Mouse (Mus musculus): Measurements from ENCODE around the gene Syn3.

The Syn3 gene

GRCm38 (mm10) chr10:86336506-86336905 is 162.2 kb downstream of the Syn3 start:
- no peak for DNase-seq

- no peak for DNase-seq
These were observed 164.1 kb downstream of the Syn3 start for GRCm38 (mm10) chr10:86334581-86334980.

GRCm38 (mm10) chr10:86332942-86333341 is 165.8 kb downstream of the Syn3 start:
- DNase-seq, result no peak

GRCm38 (mm10) chr10:86331681-86332281 is 166.9 kb downstream of the Syn3 start:
- DNase-seq, result peak; percentile 72

DNA sequence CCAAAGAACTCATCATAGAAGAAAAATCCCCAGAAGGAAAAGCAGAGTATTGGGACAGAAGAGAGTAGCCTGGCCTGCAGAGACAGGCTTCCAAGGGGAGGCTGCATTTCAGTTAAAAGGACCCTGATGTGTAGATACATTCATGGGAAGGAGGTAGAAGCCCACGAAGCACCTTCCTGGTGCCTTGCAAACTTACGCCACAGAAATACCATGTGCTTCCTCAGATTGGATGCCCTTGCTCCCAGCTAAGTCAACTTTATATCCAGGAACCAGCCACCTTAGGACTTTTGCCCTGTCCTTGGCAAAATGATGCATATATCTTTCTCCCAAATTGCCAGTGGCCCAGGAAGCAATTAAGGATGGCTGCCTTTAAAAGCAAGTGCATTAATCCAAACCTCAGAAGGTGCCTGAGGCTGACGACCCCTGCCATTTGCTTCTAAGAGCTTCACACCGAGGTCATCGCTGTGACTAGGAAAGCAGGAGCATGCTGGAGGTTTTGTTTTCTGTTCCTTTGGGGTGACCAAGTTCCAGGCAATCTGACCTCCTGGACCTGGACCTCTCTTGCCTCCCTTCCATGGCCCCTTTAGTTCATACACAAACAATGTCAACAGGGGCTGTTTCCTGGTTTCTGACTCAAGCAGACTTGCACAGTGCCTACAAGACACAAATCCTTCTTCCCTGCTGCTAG is 167.6 kb downstream of the Syn3 start:
- no peak for DNase-seq

- no peak for DNase-seq
These were observed 169.3 kb downstream of the Syn3 start for GRCm38 (mm10) chr10:86329241-86329882.

DNA sequence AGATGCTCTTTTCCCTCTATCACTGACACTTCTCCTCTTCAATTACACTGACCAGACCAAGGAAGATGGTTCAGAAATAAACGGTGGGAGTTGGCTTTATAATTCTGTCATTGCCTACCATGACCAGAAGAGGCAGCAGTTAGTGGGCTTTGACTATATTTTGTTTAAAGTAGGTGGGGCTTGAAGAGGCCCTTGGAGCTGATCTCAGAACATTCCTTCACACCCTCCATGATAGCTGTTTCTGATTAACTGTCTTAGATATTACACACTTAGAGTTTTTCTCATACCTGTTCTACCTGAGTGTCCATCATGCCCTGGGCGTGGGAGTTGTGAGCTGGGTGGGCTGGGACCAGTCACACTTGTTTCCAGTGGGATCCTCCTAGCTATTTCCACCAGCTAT is 170.0 kb downstream of the Syn3 start:
- DNase-seq, result no peak

DNA sequence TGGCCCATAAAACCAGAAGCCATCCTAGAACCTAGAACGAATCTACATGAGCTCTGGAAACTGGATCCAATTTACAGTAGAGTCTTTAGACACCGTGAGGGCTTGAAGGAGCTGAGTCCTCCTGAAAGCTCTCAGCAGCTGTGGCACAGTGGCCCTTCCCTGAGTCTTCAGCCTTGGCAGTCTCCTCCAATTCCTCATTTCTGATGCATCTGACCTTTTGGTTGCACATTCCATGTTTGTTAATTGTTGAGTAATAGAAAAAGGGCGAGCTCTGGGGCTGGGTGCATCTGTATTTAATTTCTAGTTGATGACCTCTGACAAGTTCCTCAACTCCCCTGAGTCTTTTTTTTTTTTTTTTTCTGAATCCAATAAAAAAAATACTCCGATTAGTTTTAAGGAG is 170.6 kb downstream of the Syn3 start:
- no peak for DNase-seq

DNA sequence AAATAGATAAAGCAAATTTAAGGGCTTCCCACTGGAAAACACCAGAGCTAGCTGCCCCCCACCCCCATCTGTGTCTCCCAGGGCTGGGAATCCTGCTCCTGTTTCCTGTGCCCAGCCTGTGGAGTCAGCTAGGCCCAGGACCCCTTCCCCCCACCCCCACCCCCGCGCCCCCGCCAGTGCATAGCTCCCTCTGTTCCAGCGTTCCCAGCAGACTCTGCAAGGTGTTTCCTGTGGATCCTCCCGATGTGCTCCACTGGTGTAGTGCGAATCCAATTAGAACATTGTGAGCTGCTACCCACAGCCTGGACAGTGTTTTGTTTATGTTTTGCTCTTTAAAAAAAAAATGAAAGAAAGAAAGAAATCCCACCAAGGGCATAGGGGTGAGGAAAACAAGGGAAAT is 173.4 kb downstream of the Syn3 start:
- DNase-seq, result no peak

DNA sequence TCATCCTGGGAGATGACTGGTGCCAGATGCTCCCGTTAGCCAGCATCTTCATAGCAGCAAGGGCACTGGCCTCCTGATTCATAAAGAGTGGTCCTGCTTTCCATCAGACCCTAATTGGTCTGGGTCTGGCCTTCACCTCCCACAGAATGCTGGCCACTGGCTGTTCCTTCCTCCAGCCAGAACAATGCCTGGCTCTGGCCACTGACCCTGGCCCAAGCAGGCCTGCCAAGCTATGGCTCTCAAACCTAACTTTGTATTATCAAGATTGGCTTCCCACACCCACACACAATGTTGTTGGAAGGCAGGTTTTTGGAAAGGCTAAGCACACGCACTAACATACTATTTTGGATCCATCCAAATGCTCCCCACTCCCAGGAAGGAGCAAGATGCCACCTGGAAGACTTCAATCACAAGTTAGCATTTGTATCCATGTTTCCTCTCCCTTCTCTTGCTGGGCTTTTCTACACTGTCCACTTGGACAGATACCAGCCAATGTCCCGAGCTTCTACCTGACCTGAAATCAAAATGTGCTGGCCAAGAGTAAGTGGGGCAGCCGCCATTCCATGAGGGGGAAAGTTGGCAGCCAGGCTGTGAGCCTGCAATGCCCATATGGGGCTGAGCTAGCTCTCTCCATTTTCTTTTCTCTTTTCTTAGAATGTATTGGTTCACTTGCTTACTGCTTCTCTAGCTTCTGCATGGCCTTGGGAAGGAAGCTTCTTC is 175.3 kb downstream of the Syn3 start:
- no peak for DNase-seq

- DNase-seq, result no peak
These were observed 176.7 kb downstream of the Syn3 start for GRCm38 (mm10) chr10:86322006-86322405.

DNA sequence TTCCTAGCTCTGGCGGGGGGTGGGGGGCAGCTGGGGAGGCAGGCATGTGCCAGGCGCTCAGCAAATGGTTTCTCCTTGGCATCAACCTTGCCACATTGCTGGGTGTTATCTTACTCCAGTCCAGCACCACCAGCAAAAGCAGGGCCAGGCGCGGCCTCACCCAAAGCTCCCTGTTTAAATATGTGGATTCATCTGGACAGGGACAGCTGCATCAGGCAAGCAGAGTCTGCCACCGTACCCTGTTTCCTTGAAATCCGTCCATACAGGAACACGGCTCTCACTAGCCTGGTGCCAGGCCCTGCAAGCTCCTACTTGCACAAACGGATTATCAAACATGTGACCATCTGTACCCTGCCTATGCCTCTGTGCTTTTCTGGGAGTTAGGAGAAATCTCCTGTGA is 177.5 kb downstream of the Syn3 start:
- DNase-seq, result no peak

DNA sequence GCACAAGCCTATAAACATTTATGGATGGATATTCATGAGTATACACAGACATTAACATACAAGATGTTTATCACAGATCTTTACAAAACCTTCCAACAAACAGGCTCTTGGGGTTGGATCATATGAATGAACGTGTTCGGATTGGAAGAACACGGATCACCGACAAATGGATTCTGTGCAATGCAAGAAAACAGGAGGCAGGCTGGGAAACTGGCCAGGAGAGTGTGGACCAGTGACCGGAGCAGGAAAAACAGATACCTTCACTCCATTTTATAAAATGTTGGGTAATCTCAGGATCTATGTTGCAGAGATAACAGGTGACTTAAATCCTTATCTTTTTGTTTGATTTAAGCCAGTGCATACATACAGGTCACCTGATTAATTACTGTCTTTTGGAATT is 178.5 kb downstream of the Syn3 start:
- no peak for DNase-seq

DNA sequence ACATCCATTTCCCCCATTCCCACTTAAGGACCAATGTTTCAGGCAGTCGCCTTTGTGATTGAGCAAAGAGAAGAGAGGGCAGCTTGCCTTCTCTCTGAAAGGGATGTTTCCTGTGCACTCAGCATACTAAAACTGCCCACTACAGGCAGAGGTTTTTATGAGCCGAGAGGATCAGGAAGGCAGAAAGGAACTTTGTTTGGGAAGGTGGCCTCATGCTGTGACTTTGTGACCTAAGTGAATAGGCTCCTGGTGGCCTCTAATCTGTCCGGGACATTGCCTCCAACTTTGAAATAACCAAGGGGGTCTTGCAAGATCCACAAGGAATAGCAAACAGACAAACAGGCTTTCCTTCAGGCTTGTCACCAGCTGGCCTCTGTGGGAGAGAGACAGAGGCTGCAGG is 179.2 kb downstream of the Syn3 start:
- DNase-seq, result no peak

DNA sequence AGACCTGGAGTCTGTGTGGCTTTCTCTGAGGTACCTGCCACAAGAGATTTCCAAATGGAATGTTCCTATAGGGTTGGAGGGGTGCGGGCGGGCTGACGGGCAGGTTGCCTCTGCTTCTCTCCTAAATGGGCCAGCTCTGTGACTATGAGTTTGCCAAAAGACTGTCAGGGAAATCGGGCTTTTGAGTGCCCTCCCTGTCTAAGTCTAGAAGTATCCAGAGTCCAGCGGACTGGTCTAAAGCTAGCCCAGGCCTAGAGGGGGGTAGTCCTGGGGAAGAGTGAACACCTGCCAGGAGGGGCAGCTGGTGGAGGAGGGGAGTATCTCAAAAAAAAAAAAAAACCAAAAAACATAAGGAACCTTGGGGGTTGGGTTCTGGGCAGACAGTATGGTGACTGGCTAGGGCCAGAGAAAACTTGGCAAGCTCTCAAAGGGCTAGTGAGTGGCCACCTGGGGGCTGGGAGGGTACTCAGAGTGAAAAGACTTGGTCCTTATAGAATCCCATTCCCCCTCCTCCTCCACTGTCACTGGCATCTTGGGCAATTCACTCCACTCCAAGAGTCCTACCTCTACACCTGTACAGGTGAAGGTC is 180.1 kb downstream of the Syn3 start:
- DNase-seq, result no peak

DNA sequence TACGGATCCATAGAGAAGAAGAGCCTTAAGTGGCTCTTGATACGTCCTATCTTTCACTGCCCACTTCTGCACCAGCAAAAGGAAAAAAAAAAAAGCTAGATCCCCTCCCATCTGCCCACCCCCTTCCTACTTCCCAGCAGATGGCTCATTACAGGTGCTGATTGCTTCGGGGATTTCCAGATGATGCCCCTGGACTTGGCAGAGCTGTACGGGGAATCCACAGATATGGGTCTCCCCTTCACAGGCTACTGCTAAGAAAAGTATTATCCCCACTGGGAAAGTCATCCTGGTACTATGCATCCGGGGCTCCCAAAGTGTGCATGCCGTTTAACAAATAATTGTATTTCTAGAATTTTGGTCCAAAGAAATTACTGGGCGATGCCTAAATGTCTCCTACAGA is 181.1 kb downstream of the Syn3 start:
- no peak for DNase-seq

DNA sequence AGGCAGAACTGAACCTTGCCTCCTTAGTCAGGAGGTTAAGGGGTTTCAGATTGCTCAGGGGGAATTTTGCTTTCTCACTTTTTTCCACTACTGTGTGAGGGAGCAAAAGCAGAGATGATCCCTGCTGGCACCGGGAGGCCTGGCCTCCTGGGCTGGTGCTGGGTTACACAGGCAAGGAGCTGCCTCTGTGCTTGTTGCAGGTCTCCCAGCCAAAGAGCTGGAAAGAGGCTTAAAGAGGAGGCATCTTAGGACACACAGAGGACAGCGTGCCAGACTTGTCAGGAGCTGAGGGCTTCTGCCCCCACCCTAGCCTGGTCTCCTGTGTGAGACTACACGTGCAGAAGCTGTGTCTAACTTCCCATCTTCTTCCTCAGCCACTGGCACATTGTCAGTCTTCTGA is 183.2 kb downstream of the Syn3 start:
- no peak for DNase-seq

DNA sequence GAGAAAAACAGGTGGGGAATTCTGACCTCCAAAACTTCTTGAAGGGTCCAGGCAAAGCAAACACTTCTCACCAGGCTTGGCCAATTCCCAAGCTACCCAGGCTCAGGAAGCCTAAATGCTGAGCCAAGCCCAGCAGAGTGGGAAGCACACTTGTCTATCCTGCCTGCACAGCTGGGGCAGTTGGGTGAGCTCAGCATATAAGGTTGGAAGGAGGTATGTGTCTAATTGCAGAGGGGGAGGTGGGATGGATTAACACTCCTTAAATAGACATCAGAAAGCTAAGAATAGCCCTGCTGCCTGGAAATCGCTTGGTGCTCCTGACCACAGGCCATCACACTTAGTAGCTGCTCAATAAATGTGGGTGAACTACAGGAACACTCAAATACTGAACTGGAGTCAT is 185.2 kb downstream of the Syn3 start:
- no peak for DNase-seq

- DNase-seq, result no peak
These were observed 185.7 kb downstream of the Syn3 start for GRCm38 (mm10) chr10:86312976-86313375.

DNA sequence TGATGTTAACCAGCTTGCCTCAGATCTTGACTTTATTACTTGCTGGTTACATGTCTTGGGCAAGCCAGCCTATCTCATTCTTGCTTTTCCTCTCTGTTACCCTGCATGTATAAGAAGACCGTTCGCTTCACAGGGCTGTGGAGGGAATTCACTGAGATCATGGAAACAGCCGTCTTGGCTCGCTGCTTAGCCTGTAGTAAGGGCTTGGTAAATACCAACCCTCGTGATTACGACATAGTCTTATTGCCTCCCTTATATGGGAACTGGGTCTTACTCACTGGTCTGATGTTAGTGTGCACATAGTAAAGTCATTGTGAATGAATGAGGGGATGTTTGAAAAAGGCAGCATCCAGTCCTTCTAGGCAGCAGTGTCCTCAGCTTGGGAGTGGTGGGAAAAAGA is 188.2 kb downstream of the Syn3 start:
- no peak for DNase-seq

- no peak for DNase-seq
These were observed 191.5 kb downstream of the Syn3 start for GRCm38 (mm10) chr10:86307235-86307634.

- DNase-seq, result peak; percentile 35
These were observed 194.1 kb downstream of the Syn3 start for GRCm38 (mm10) chr10:86304583-86304982.

DNA sequence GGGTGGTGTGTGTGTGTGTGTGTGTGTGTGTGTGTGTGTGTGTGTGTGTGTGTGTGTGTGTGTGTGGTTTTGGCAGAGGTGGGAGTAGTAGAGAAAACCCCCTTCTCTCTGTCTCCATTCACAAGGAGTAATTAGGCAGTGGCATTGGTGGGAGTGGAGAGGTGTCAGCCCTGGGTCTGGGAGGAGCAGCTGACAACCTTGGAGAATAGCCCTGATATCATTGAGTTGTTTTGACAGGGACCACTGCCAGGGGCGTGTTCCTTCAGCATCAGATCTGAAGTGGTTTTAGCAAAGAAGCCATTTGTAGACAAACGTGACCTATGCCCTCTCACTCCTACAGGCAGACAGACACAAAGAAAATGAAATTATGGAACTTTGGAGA is 195.2 kb downstream of the Syn3 start:
- no peak for DNase-seq

Data from kidney, adult 11 months (tissue).